Mouse (Mus musculus) layer of hippocampus, postnatal 10 days (tissue): Measurements from ENCODE around the gene Naa25. TPM values are rescaled to one million over a fixed set of nuclear protein-coding genes. Genes with fewer than 3 reads are reported as not detected.

Source experiments
- DNase-seq, 2 experiments: peaks; one replicate each; pipeline ENCODE4 v3.0.0; 2021; ENCODE audit warnings: low spot score in 2 of 2
- total RNA-seq, 2 experiments: library from RNA; stranded (reverse); gene quantifications; 2 replicates each; pipeline ENCODE4 v1.2.3; 2021

Naa25 gene
- total RNA-seq, 2 experiments from 2014 or later: 43.9 to 45.3 TPM

DNA sequence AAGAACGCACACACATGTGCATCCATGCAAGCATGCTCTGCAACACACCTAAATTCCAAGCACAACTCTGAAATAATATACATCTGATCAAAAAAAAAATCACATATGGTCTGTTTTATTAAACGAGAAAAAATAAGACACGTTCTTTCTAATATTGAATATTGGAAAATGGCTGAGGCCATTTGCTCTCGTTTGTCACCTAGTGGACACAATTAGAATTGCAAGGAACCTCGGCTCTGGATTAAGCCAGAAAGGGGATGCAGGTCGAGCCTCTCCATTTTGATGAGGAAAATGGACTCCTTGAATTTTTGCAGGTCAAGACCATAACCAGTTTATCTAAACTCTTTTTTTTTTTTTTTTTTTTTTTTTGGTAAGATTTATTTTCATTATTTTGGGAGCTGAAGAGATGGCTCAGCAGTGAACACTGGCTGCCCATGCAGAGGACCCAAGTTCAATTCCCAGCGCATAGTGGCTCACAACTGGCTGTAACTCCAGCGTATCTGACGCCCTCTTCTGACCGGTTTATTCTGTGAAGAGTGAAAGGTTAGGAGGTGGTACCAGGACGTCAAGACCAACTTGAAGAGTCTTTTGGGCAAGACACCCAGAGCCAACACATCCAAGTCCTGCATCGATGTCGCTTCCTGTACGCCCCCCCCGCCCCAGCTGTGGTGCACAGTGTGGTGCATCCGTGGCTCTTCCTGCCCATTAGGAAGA lies 4.9 kb upstream of the Naa25 start:
- peak; percentile 44 to 56 for DNase-seq

DNA sequence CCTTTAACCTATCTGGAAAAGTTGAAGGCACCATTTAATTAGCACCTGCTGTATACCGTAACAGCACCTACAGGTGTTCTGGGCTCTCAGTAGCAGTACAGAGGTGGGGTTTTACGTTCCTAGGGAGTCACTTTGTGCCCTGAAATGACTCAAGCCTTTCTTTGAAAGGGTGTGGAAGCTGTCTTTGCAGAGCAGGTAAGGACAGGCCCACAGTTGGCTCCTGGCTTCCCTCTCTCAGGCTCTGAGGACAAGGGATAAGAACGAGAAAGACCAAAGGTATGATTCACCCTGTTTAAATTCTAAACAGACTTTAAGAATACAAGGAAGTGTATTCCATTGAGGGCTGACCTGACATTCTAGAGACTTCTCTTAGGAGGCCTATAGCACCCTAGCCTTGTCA lies 4.3 kb upstream of the Naa25 start:
- no peak for DNase-seq

DNA sequence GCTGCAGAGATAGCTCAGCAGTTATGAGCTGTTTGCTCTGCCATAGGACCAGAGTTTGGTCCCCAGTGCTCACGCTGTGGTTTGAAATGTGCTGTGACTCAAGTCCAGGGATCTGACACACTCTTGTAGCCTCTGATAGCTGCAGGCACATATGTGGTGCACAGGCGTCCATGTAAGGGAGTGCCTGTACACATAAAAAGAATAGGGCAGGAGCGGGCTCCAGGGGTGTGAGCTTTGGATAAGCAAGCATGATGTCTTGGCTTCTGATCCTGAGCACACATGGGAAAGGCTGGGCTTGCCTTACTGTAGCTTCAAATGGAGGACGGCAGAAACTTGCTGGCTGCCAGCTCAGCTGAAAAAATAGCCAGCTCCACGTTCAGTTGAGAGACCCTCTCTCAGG lies 2.1 kb upstream of the Naa25 start:
- DNase-seq: no peak

DNA sequence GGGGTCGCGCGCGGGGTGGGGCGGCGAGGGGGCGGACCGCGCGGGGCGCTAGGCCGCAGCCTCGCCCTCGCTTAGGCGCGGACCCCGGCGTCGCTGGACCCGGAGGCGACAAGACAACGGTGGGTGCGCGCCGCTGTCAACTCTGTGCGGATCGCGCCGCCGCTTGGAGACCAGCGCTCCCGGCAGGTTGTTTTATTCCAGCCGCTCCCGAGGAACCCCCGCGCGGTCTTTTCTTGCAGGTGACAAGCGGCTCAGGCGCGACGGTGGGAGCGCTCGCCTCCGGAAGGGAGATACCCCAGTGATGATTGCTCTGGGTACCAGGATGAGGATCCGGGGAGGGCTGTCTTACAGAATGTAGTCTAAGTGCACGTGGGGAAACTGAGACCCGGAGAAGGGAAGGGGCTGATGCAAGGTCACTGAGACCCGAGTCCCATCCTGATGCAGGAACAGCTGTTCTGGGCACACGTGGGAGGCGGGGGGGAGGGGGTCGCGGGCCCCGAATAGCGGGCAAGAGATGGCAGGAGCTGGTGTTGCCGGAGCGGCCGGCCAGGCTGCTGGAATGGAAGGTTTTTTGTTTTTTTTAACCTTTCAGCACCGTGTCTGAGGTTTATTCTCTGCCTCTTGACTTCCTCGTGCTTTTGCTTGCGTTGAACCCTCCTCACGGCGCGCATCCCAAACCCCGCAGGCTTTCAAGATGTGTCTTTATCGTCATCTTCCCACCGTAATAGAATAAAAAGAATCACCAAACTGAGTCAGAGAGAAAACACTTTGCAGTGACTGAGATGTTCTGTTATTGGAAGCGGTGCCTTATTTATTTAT lies 619 bp downstream of the Naa25 start:
- no peak for DNase-seq

DNA sequence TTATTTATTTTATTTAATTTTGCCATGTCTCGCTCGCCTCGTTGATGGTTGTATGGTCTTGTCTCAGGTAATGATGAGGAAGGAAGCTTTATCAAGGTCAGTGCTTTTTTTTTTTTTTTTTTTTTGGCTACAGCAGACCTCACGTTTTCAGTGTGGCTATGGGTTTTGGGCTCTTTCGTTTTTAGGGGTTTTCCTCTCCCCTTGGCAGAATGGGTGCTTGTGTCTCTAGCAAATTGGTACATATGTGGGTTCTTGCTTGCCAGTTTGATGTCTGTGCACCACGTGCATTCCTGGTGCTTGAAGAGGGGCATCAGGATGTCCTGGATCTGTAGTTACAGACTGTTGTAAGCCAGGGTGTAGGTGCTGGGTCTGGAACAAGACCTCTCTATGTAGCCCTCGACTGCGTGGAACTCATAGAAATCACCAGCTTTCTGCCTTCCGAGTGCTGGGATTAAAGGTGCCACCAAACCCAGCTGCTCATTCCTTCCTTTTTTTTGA lies 1.3 kb downstream of the Naa25 start:
- DNase-seq: no peak

DNA sequence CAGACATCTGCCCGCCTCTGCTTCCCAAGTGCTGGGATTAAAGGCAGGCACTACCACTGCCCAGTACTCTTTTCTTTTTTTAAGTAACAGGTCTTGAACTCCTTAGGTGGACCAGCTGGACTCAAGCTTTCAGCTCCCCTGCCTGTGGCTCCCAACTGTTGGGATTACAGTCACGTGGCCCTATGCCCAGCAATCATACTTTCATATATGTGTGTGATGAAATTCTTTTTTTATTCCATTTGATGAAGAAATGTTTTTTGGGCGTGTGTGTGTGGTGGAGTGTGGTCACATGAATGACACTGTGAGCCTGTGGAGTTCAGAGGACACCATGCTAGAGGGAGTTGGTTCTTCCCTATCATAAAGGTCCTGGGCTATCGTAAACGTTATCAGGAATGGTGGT lies 1.8 kb downstream of the Naa25 start:
- no peak for DNase-seq

DNA sequence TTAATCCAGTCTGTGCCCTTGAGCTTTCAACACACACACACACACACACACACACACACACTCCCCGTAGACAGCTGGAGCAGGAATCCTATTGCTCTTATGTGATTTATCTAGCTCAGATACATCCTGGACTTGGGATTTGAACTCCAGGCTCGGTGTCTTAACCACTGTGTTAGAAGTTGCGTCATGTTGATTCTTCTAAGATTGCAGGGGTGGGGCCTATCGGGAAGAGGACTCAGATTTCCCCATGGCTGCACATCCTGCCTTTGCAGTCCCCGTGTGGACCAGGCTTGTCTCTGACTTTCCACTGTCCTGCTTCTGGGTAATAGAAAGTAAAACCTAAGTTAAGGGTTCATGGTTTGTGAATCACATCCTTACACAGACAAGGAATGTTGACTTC lies 2.3 kb downstream of the Naa25 start:
- no peak for DNase-seq

DNA sequence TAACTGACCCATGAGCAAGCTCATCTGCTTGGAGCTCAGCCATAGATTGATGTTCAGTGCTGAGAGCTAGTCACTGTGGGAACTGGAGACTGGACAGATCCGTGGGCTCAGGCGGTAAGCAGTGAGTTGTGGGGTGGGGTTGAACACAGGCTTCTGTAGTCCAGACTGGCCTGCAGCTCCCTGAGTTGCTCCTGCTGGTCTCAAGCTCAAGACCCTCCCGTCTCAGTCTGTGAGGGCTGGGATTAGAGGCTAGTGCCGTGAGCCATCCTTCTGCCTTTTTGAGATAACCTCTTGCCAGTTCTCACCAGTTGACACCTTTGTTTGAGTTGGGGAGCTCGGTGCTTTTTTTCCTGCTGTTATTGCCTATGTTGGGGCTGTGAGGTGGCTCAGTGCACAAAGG lies 3.1 kb downstream of the Naa25 start:
- no peak for DNase-seq

DNA sequence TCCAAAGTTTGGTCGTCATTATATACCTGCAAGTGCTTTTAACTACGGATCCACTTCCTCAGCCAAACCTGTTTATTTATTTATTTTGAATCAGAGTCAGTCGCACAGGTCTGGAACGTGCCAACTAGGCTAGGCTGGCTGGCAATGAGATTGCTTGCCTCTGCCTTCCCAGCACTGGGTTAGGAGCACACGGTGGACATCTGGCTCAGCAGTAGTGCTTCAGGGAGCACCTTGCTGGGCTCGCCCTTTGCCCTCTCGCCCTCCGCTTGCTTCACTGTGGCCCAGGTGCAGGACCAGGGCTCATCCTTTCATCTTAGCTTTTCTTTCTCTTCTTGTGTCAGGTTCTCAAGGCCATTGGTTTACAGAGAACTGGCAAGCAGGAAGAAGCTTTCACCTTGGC lies 10.1 kb downstream of the Naa25 start:
- no peak for DNase-seq

DNA sequence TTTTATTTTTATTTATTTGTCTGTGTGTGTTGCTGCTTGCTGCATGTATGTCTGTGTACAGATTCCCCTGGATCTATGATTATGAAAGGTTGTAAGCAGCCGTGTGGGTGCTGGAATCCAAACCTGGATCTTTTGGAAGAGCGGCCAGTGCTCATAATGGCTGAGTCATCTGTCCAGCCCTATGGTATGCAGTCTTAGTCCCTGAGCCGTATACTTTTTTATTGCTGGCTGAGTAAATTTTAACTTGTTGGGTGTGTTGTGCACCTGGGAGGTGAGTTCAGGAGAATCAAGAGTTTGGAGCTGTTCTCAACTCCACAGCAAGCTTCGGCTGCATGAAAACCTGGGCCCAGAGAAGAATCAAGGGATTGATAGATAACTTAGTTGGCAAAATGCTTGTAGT lies 13.2 kb downstream of the Naa25 start:
- DNase-seq: no peak

DNA sequence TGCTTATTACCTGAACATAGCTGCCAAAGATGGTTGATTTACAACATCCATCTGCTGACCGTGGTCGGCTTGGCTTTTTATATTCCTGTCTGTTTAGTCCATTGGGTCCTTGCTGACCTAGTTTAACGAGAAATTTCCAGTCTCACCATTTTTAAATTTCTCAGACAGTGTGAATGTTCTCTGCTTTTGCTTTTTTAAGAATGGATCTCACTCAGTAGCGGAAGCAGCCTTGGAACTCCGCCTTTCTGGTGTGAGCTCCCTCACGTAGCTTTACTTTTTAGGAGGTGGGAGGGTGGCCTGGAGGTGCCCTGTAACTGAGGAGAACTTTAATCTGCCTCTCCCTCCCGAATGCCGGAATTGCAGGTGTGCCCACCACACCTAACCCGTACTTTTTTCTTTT lies 23.0 kb downstream of the Naa25 start:
- DNase-seq: no peak

DNA sequence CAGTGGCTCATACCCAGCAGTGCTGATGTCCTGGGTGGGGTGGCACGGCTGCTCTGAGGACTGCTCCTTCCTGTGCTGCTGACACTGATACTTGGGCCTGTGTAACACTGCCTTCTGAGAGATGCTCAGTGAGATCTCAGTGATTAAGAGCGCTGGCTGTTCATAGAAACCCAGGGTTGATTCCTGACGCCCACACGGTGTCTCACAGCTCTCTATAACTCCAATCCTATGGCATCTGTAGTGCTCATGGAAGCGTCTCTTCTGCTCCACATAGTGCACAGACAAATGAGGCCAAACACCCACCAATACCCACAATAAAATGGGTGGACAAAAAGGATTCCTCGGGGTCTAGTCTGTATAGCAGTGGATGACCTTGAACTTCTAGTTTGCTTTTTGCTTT lies 25.1 kb downstream of the Naa25 start:
- DNase-seq: no peak

DNA sequence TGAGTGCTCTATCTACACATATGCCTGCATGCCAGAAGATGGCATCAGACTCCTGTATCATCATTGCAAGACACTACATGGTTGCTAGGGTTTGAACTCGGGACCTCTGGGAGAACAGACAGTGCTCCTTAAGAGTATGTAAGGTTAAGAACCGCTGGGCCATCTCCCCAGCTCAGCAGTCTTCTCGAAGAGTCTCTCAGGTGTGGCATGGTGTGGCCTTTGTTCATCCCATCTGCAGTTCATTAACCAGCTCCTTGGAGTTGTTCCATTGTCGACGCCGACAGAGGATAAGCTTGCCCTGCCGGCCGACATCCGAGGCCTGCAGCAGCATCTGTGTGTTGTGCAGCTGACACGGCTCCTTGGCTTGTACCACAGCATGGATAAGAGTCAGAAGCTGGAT lies 25.6 kb downstream of the Naa25 start:
- no peak for DNase-seq

DNA sequence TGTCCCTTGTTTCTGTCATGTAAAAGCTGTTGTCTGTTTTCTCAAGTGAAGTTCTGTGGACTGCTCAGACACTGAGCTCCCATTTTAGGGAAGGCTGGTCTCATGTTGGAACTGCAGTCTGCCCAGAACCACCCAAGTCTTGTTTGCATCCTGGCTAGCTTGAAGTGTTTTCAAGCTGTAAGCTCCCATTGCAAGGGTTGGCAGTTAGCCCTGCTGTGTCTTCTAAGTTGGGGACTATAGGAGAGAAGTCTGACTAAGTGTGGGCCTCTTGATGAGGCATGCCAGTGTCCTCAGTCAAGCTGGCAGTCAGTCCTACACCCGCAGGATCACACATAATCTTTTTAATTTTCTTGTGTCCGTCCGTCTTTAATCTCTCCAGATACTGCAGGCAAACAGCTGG lies 31.2 kb downstream of the Naa25 start:
- DNase-seq: no peak

DNA sequence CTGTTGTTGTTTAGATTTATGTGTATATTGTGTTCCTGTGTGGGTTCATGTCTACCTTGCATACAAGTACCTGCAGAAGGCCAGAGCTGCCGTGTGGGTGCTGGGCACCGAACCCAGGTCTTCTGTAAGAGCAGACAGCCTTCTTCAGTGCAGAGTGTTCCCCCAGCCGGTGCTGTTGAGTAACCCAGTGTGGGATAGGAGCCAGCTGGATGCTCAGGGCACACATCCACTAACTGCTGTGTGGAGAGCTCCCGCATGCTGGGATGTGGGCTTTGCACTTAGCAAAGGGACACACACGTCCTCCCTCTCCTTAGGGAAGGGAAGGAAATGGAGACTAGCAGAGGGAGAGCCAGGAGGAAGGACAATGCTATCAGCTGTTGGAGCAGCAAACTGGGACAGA lies 40.4 kb downstream of the Naa25 start:
- DNase-seq: peak in 1 of 2 experiments; percentile 36

DNA sequence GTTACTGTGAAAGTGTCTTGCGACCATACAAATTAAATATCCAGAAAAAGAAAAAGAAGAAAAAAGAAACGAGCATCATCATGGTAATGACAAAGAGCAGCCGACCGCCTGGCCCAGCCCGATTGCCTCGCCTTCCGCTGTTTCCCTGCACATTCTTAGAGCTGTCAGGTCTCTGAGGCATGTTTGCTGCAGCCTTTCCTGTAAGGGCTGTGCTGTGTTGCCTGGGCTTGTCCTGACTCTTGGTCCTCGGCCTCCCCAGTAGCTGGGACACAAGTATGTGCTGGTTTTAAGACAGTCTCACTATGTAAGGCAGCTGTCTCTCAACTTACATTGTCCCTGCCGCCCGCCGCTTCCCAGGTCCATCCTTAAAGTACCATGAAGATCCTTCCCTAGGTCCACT lies 41.0 kb downstream of the Naa25 start:
- DNase-seq: no peak

DNA sequence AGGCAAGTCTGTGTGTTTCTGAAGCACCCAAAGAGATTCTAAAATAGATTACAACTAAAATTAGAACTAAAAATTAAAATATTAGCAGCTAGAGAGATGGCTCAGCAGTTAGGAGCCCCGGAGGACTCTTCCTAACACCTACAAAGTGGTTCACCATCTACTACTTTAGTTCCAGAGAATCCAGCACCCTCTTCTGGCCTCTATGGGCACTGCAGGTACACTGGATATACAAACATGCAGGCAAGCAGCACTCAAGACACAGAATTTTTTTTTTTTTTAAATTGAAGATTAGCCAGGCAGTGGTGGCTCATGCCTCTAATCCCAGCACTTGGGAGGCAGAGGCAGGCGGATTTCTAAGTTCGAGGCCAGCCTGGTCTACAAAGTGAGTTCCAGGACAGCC lies 45.8 kb downstream of the Naa25 start:
- DNase-seq: peak; percentile 63 to 66

DNA sequence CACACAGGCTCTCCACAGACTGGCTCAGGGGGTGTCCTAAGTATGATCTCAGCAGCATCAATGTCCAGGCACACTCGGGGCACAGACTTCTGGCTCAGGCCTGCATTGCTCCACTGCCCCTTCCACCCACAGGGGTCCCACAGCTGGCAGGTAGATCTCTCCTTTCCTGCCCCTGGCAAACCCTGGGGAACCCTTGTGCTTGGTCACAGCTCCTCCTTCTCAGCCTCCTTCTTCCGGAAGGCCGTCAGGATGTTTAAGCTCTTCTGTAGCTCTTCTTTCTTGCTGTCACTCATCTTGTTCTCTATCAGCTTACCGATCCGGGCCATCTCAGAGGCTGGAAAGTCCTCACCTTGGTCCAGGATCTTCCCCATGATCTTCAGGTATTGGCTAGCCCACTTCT lies 47.1 kb downstream of the Naa25 start:
- no peak for DNase-seq

DNA sequence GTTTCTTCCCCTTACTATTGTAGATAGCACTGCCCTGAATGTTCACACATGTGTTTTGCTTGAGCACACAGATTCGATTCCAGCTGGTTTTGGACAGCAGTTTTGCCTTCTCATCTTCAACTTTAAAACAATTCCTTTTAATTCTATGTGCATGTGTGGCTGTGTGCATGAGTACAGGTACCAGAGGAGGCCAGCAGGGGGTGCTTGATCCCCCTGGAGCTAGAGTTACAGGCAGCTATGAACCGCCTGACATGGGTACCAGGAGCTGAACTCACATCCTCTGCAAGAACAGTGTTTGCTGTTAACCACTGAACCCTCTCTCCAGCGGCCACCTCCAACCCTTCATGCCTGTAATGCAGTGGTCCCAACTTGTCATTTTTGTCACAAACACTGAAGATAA lies 50.7 kb downstream of the Naa25 start:
- no peak for DNase-seq

DNA sequence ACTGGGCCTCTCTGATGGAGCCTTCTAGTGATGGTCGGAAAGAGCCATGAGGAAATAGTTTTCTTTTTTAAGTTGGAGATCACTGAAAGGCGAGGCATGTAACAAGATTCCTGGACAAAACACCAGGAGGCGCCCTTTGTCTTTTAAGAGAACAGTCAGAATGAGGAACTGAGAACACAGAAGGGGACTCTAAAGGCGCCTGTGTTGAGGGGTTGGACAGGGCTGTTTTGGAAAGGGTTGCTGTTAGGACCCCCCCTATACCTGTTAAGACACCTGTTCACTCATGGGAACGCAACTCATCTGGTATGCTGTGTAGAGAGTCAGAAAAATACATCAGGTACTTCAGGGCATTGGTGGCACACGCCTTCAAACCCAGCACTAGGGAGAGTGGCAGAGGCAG lies 52.2 kb downstream of the Naa25 start:
- DNase-seq: peak; percentile 56 to 61

DNA sequence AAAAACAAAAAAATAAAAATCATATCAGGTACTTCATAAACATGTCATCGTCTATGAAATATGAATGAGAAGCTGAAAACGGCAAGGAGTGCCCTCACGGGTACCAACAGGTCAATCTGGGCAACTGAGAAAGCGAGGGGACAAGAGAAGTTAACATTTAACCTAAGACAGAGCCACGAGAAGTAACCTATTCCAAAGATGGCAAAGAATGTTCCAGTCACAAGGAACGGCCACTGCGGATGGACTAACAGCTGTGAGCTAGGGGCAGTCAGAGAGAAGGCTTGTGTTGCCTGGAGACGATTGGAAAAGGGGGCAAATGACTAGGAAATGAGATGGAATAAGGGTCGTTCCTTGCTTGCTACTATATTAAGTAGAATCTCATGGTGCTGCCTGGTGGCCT lies 52.7 kb downstream of the Naa25 start:
- DNase-seq: no peak

DNA sequence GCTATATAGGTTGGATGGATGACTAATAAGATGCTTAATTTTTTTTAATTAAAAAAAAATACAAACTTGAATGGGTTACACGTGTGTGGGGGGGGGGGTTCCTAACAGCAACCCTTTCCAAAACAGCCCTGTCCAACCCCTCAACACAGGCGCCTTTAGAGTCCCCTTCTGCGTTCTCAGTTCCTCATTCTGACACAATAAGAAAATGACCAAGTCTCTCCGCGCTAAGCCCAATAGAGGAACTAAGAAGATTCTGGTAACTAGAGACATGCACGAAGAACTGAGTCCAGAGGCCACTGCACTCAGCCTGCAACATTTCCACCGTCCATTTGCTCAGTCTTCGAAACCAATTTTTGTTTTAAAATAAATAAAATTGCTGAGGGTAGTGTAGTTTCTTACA lies 53.5 kb downstream of the Naa25 start:
- no peak for DNase-seq

DNA sequence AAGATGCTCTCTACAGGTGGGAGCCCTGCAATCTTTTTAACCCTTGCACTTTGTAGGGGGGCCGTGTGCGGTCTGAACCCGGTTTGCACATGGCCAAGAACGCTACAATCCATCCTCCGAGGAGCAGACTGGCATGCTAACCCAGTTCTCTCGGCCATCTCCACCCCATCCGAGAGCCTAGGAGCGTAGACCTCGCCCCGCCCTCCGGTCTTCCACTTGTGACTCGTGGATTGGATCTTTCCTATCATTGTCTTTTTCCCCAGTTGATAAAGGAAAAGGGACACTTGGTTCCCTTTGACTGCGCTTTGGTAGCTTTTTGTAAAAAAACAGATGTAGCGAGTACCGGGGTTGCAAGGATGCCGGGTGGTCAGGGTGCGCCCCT lies 53.9 kb downstream of the Naa25 start, which contains the start of gene Tmem116:
TSS of gene Tmem116 (plus strand) at position 250 of the 382 bp plus-strand sequence.
- DNase-seq: no peak
